Mouse (Mus musculus) hindbrain, embryonic 12.5 days (tissue): ENCODE data around the gene Clcf1. TPM values are rescaled to one million over a fixed set of nuclear protein-coding genes. Genes with fewer than 3 reads are reported as not detected.

Experiments used
- ATAC-seq: fragments of 200-750 bp; cut with Nextera tagmentation; 2 replicates; pipeline ENCODE4 v1.8.0; 2017; ENCODE audit warnings: moderate TSS enrichment; ENCODE audit not compliant: low FRiP score
- H3K27ac ChIP-seq: fragments of 300-500 bp; sonication (generic); 2 replicates; pipeline ENCODE4 v1.5.1; 2016; ENCODE audit warnings: mild to moderate bottlenecking
- H3K27me3 ChIP-seq: fragments of 300-500 bp; sonication (generic); 2 replicates; pipeline ENCODE4 v1.6.1; 2016; ENCODE audit warnings: mild to moderate bottlenecking
- H3K36me3 ChIP-seq: fragments of 300-500 bp; sonication (generic); 2 replicates; pipeline ENCODE4 v1.6.1; 2016; ENCODE audit warnings: mild to moderate bottlenecking
- H3K4me1 ChIP-seq: fragments of 300-500 bp; sonication (generic); 2 replicates; pipeline ENCODE4 v1.6.1; 2016
- H3K4me2 ChIP-seq: fragments of 300-500 bp; sonication (generic); replicated peaks from 2 replicates; pipeline ENCODE4 v1.6.1; 2016; ENCODE audit warnings: mild to moderate bottlenecking
- H3K4me3 ChIP-seq: fragments of 300-500 bp; sonication (generic); 2 replicates; pipeline ENCODE4 v1.5.1; 2016; ENCODE audit warnings: mild to moderate bottlenecking
- H3K9ac ChIP-seq: fragments of 300-500 bp; sonication (generic); 2 replicates; pipeline ENCODE4 v1.6.1; 2016; ENCODE audit warnings: mild to moderate bottlenecking, moderate library complexity
- H3K9me3 ChIP-seq: fragments of 300-500 bp; sonication (generic); replicated peaks from 2 replicates; pipeline ENCODE4 v1.6.1; 2016; ENCODE audit warnings: mild to moderate bottlenecking
- WGBS: fragments of 180-500 bp; shearing (Covaris S2); methylation state at CpG from one replicate; pipeline ENCODE4 v1.1.7; 2016; 5-methylcytosine and 5-hydroxymethylcytosine counted together
- microRNA-seq: library from miRNA; unstranded; fragments of <30 nt; microRNA quantifications from one replicate; pipeline ENCODE4, GENCODE M21; 2017
- polyA plus RNA-seq: library from polyadenylated mRNA; unstranded; fragments of >200 nt; fragmentation: Nextera tagmentation; extraction: Ambion mirVana; gene quantifications from 2 replicates; pipeline ENCODE4 v1.2.1, GENCODE M21; 2016

Clcf1 gene
- polyA plus RNA-seq, 1 experiment from 2014 or later, result 2.8 TPM

DNA sequence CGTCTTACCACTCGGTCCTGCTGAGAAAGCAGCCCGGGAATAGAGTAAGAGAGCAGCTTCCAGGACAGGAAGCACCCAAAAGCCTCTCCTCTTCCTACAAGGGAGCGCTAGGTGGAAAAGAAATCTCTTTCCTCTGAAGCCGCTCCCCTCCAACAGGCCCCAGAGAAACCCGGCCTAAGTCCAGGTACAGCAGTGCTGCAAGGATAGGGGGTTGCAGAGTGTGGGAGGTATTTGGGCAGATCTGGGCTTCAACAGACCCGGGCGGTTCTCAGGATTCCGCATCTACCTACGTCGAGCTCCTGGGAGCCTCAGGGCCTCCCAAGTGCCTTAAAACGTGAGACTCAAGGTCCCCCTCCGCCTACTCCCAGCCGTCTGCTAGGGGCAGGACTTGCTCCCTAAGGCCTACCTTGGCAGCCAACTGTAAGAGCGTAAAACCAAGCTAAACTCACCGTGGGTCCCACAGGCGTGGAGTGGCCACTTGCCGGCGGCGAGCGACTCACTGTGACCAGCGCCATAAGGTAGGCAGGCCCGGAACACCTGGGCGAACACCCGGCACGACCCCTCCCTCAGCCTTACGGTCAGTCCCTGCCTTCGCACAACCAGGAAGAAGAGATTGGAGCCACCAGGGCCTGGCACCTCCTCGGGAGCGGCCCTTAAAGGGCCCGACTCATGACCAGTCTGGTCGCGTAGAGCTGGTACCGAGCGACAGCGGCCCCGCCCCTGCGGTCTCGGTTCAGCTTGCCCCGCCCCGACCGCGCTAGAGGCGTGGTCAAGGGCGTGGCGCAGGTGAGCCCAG is 54.7 kb downstream of the Clcf1 start, which contains the start of gene Ssh3:
Gene Ssh3 (minus strand): TSS at position 615 of the 796 bp plus-strand sequence.
- 6% methylated on average over 46 of the region's 46 CpGs for WGBS
- peak within 1 kb of the TSS; percentile 51 for H3K4me2 ChIP-seq
- H3K4me3 ChIP-seq, result peak within 1 kb of the TSS; percentile 27
- H3K4me1 ChIP-seq, result peaks cover 6% of the 10 kb centered on the region; the same call in 1 of the 2 replicates
- H3K9ac ChIP-seq, result peak within 1 kb of the TSS; percentile 39; the same call in 1 of the 2 replicates
- no peak for ATAC-seq
- H3K27ac ChIP-seq, result no peak within 1 kb of the TSS
- 0 out of 2 replicates have a peak, but pooled peaks cover 13% of the 10 kb centered on the region for H3K36me3 ChIP-seq
- no peaks in the 10 kb centered on the region for H3K9me3 ChIP-seq
- H3K27me3 ChIP-seq, result peaks cover 37% of the 10 kb centered on the region

DNA sequence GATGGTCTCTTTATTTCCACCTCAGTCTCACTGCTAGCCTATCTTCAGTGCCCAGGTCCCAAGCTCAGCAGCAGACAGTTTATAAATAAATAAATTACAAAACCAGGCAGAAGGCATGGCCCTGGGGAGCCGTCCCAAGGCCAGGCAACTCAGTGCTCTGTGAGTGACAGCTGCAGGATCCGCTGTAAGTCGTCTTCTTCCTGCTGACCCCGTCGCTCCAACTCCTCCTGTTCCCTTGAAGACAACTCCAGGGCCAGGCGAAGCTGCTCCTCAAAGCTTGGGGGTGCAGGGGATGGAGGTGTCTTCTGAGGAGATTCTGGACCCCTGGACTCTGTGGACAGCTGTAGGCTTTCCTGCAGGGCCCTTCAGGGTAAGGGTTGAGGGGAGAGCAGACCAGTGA is 56.1 kb downstream of the Clcf1 start:
- WGBS, result 59% methylated on average over 6 of the region's 6 CpGs
- Histone ChIP-seq H3K4me1 (peaks cover 6% of the 10 kb centered on the region; the same call in 1 of the 2 replicates), H3K27ac (no peak overlapping the region), H3K4me3 (no peak overlapping the region), H3K9ac (no peak overlapping the region), H3K36me3 (0 out of 2 replicates have a peak, but pooled peaks cover 13% of the 10 kb centered on the region), H3K4me2 (no peak overlapping the region), H3K27me3 (peaks cover 37% of the 10 kb centered on the region), H3K9me3 (no peaks in the 10 kb centered on the region)
- ATAC-seq, result no peak

DNA sequence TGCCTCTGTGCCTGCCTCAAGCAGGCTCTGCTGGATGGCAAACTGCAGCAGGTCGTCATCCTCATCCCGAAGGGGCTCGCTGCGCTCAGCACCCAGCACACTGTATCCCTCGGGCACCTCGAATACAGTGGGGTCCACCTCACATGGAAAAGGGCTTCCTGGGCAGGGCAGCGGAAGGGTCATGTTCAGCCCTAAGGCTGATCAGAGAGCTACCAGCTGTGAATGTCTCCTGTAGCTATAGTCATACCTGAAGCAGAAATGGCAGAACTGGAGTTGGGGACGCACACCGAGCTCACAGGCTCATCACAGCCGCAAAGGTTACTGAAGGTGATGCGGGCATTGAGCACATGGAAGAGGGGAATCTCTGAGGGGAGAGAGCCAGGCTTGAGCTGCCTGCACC is 56.9 kb downstream of the Clcf1 start:
- H3K9me3 ChIP-seq, result 0 out of 2 replicates have a peak, but pooled peaks cover 2% of the 10 kb centered on the region
- ATAC-seq, result no peak
- H3K4me3 ChIP-seq, result no peak overlapping the region
- WGBS, result 95% methylated on average over 11 of the region's 11 CpGs
- no peak overlapping the region for H3K9ac ChIP-seq
- 0 out of 2 replicates have a peak, but pooled peaks cover 13% of the 10 kb centered on the region for H3K36me3 ChIP-seq
- H3K27ac ChIP-seq, result no peak overlapping the region
- peaks cover 6% of the 10 kb centered on the region; the same call in 1 of the 2 replicates for H3K4me1 ChIP-seq
- H3K4me2 ChIP-seq, result no peak overlapping the region
- peaks cover 37% of the 10 kb centered on the region for H3K27me3 ChIP-seq

Small RNA genes within 50 kb of the gene (microRNA-seq; reads per million reads assigned to microRNA genes)
- not detected for gene Gm26115
- not detected for gene Mir6985

Other genes starting within 250 kb of the Clcf1 start
- 0.96 and 1.2 TPM in 2 replicates for gene Aldh3b2, start 241.9 kb upstream of the Clcf1 start, polyA plus RNA-seq
- gene Acy3, start 227.7 kb upstream of the Clcf1 start, polyA plus RNA-seq, result 2.4 and 2.6 TPM in 2 replicates
- gene Tbx10, start 221.5 kb upstream of the Clcf1 start, polyA plus RNA-seq, result 0.35 and 0.47 TPM in 2 replicates
- gene Nudt8, start 213.7 kb upstream of the Clcf1 start, polyA plus RNA-seq, result 18.7 and 18.9 TPM in 2 replicates
- gene Gm49405, start 213.6 kb upstream of the Clcf1 start, polyA plus RNA-seq, result 3.2 and 4.2 TPM in 2 replicates
- gene Doc2g, start 210.9 kb upstream of the Clcf1 start, polyA plus RNA-seq, result 4.4 and 5.8 TPM in 2 replicates
- 187 and 188 TPM in 2 replicates for gene Ndufv1, start 201.4 kb upstream of the Clcf1 start, polyA plus RNA-seq
- gene Gstp1, start 176.3 kb upstream of the Clcf1 start, polyA plus RNA-seq, result 357 and 360 TPM in 2 replicates
- 1.5 and 8.3 TPM in 2 replicates for gene Gstp2, start 168.2 kb upstream of the Clcf1 start, polyA plus RNA-seq
- gene Gstp3, start 154.7 kb upstream of the Clcf1 start, polyA plus RNA-seq, result not detected in 2 replicates
- gene Cabp2, start 132.7 kb upstream of the Clcf1 start, polyA plus RNA-seq, result not detected in 2 replicates
- gene Cdk2ap2, start 117.1 kb upstream of the Clcf1 start, polyA plus RNA-seq, result 65.6 and 76.9 TPM in 2 replicates
- gene Pitpnm1, start 114.2 kb upstream of the Clcf1 start, polyA plus RNA-seq, result 19.6 and 24.4 TPM in 2 replicates
- gene Aip, start 88.4 kb upstream of the Clcf1 start, polyA plus RNA-seq, result 68.8 and 71.3 TPM in 2 replicates
- gene Gpr152, start 74.5 kb upstream of the Clcf1 start, polyA plus RNA-seq, result 0.05 TPM in 1 of 2 replicates, not detected in the other
- 0.16 and 0.39 TPM in 2 replicates for gene Cabp4, start 70.2 kb upstream of the Clcf1 start, polyA plus RNA-seq
- 128 and 131 TPM in 2 replicates for gene Coro1b, start 65.6 kb upstream of the Clcf1 start, polyA plus RNA-seq
- 1.0 and 1.2 TPM in 2 replicates for gene Ptprcap, start 60.6 kb upstream of the Clcf1 start, polyA plus RNA-seq
- gene Rps6kb2, start 50.9 kb upstream of the Clcf1 start, polyA plus RNA-seq, result 64.8 and 68.2 TPM in 2 replicates
- 4.7 and 5.0 TPM in 2 replicates for gene Carns1, start 38.8 kb upstream of the Clcf1 start, polyA plus RNA-seq
- gene Tbc1d10c, start 23.0 kb upstream of the Clcf1 start, polyA plus RNA-seq, result 0.58 and 1.0 TPM in 2 replicates
- 662 and 684 TPM in 2 replicates for gene Ppp1ca, start 22.2 kb upstream of the Clcf1 start, polyA plus RNA-seq
- gene Rad9a, start 12.6 kb upstream of the Clcf1 start, polyA plus RNA-seq, result 30.5 and 31.2 TPM in 2 replicates
- not detected in 2 replicates for gene AC109138.7, start 119 bp downstream of the Clcf1 start, polyA plus RNA-seq
- 16.2 and 17.2 TPM in 2 replicates for gene Pold4, start 17.7 kb downstream of the Clcf1 start, polyA plus RNA-seq
- 10.1 and 10.4 TPM in 2 replicates for gene Ssh3, start 54.9 kb downstream of the Clcf1 start, polyA plus RNA-seq
- 17.5 and 22.1 TPM in 2 replicates for gene Ankrd13d, start 68.9 kb downstream of the Clcf1 start, polyA plus RNA-seq
- 21.8 and 22.0 TPM in 2 replicates for gene Grk2, start 92.0 kb downstream of the Clcf1 start, polyA plus RNA-seq
- 59.7 TPM in 2 replicates for gene Kdm2a, start 184.0 kb downstream of the Clcf1 start, polyA plus RNA-seq
- 15.3 and 16.4 TPM in 2 replicates for gene Rhod, start 225.2 kb downstream of the Clcf1 start, polyA plus RNA-seq